Mouse (Mus musculus) limb, embryonic 15.5 days (tissue): ENCODE data around the gene Slc47a1. TPM values are rescaled to one million over a fixed set of nuclear protein-coding genes. Genes with fewer than 3 reads are reported as not detected.
A peak's percentile ranks its signal among the peaks of the same experiment; 100 is the strongest.
"Not testable (repeated sequence)": the region's sequence is repeated elsewhere in the genome, so short reads cannot be mapped to it uniquely, and the experiment has no call there.

ENCODE experiments used
- ATAC-seq: fragments of 200-750 bp; cut with Nextera tagmentation; 2 replicates; pipeline ENCODE4 v1.8.0; 2017; ENCODE audit warnings: low read depth, moderate TSS enrichment; ENCODE audit not compliant: insufficient number of reproducible peaks, low FRiP score, low TSS enrichment
- H3K27ac ChIP-seq: fragments of 300-500 bp; sonication (generic); 2 replicates; pipeline ENCODE4 v1.5.1; 2015; ENCODE audit warnings: moderate library complexity, mild to moderate bottlenecking, inconsistent platforms
- H3K27me3 ChIP-seq: fragments of 300-500 bp; sonication (generic); 2 replicates; pipeline ENCODE4 v1.6.1; 2015; ENCODE audit warnings: inconsistent platforms
- H3K36me3 ChIP-seq: fragments of 300-500 bp; sonication (generic); 2 replicates; pipeline ENCODE4 v1.6.1; 2015; ENCODE audit warnings: inconsistent platforms
- H3K4me1 ChIP-seq: fragments of 300-500 bp; sonication (generic); 2 replicates; pipeline ENCODE4 v1.6.1; 2015; ENCODE audit warnings: inconsistent platforms
- H3K4me2 ChIP-seq: fragments of 300-500 bp; sonication (generic); 2 replicates; pipeline ENCODE4 v1.6.1; 2015; ENCODE audit warnings: mild to moderate bottlenecking, inconsistent platforms
- H3K4me3 ChIP-seq: fragments of 300-500 bp; sonication (generic); 2 replicates; pipeline ENCODE4 v1.5.1; 2015; ENCODE audit warnings: mild to moderate bottlenecking, inconsistent platforms
- H3K9ac ChIP-seq: fragments of 300-500 bp; sonication (generic); 2 replicates; pipeline ENCODE4 v1.6.1; 2015; ENCODE audit warnings: inconsistent platforms
- H3K9me3 ChIP-seq: fragments of 300-500 bp; sonication (generic); 2 replicates; pipeline ENCODE4 v1.6.1; 2016; ENCODE audit warnings: inconsistent platforms
- WGBS: fragments of 180-500 bp; shearing (Covaris S2); methylation state at CpG from one replicate; pipeline ENCODE4 v1.1.7; 2015; 5-methylcytosine and 5-hydroxymethylcytosine counted together
- polyA plus RNA-seq: library from polyadenylated mRNA; unstranded; fragments of >200 nt; fragmentation: Nextera tagmentation; extraction: Ambion mirVana; gene quantifications from 2 replicates; pipeline ENCODE4 v1.2.1, GENCODE M21; 2015

The Slc47a1 gene
- polyA plus RNA-seq, 1 experiment from 2014 or later, result 0.97 TPM

DNA sequence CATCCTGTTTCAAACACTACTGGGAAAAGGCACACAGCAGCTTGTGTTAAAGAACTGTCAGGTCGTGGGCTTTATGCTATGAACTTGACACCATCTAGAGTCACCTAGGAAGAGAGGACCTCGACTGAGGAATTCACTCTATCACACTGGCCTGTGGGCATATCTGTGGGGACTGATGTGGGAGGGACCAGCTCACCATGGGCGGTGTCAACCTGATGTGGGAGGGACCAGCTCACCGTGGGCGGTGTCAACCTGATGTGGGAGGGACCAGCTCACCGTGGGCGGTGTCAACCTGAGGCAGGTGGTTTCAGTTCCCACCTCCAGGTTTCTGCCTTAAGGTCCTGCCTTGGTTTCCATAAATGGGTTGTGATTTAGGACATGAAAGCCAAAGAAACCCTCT is 70.3 kb downstream of the Slc47a1 start:
- Histone ChIP-seq H3K27me3 (no peaks in the 10 kb centered on the region), H3K27ac (no peak overlapping the region), H3K4me3 (no peak overlapping the region), H3K4me2 (no peak overlapping the region), H3K36me3 (no peaks in the 10 kb centered on the region), H3K4me1 (no peaks in the 10 kb centered on the region), H3K9me3 (peaks cover 3% of the 10 kb centered on the region; the same call in 1 of the 2 replicates), H3K9ac (no peak overlapping the region)
- WGBS, result 35% methylated on average over 7 of the region's 7 CpGs
- ATAC-seq, result no peak

DNA sequence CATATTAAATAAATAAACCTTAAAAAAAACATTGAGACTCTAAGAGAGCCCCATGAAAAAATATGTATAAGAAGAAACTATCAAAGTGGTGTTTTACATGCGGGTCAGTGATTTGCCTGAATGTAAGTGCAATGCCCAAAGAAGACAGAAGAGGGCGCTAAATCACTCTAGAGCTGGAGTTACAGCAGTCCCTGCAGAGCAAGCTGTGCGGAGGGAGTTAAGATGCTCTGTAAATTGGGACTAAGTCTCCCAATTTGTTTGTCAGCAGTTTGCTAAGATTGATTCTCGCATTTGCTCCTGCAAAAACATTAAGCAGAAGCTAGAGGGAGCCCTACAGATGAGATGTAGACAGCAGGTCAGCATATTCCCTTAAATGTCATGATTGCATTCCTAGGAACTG is 72.8 kb downstream of the Slc47a1 start:
- H3K4me2 ChIP-seq, result no peak overlapping the region
- peaks cover 7% of the 10 kb centered on the region for H3K4me1 ChIP-seq
- WGBS, result 83% methylated on average over 4 of the region's 4 CpGs
- H3K9me3 ChIP-seq, result peaks cover 3% of the 10 kb centered on the region; the same call in 1 of the 2 replicates
- no peaks in the 10 kb centered on the region for H3K36me3 ChIP-seq
- no peak overlapping the region for H3K27ac ChIP-seq
- ATAC-seq, result no peak
- no peaks in the 10 kb centered on the region for H3K27me3 ChIP-seq
- no peak overlapping the region for H3K4me3 ChIP-seq
- H3K9ac ChIP-seq, result no peak overlapping the region

DNA sequence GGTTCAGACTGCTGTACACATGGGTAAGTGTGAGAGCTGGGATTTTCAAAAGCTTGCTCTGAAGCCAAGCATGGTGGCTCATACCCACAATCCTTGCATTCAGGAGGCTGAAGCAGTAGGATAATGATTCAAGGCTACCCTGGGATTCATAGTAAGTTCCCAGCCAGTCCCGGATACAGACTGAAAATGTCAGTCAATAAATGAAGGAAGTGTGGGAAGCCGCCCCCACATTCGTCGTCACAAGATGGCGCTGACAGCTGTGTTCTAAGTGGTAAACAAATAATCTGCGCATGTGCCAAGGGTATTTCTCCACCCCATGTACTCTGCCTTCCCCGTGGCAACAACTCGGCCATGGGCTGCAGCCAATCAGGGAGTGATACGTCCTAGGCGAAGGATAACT is 73.6 kb downstream of the Slc47a1 start:
- not testable (repeated sequence) for H3K4me2 ChIP-seq, H3K9ac ChIP-seq, H3K4me1 ChIP-seq, H3K9me3 ChIP-seq, H3K27me3 ChIP-seq, H3K36me3 ChIP-seq, ATAC-seq, H3K27ac ChIP-seq, H3K4me3 ChIP-seq
- WGBS, result 96% methylated on average over 6 of the region's 10 CpGs

GRCm38 (mm10) chr11:61300716-61301392 is 77.3 kb downstream of the Slc47a1 start:
- Histone ChIP-seq H3K9ac (no peak overlapping the region), H3K27me3 (no peaks in the 10 kb centered on the region), H3K4me3 (no peak overlapping the region), H3K4me2 (peak overlapping the region; percentile 12; the same call in 1 of the 2 replicates), H3K4me1 (peaks cover 13% of the 10 kb centered on the region), H3K27ac (no peak overlapping the region), H3K36me3 (no peaks in the 10 kb centered on the region), H3K9me3 (peaks cover 3% of the 10 kb centered on the region; the same call in 1 of the 2 replicates)
- no peak for ATAC-seq
- 27% methylated on average over 12 of the region's 16 CpGs for WGBS

- Histone ChIP-seq H3K27me3 (no peaks in the 10 kb centered on the region), H3K4me2 (no peak overlapping the region), H3K9me3 (0 out of 2 replicates have a peak, but pooled peaks cover under 1% of the 10 kb centered on the region), H3K4me3 (no peak overlapping the region), H3K36me3 (no peaks in the 10 kb centered on the region), H3K27ac (no peak overlapping the region), H3K9ac (no peak overlapping the region), H3K4me1 (peaks cover 13% of the 10 kb centered on the region)
- 62% methylated on average over 3 of the region's 3 CpGs for WGBS
- ATAC-seq, result no peak
Observed at GRCm38 (mm10) chr11:61300205-61300604, 77.9 kb downstream of the Slc47a1 start.

DNA sequence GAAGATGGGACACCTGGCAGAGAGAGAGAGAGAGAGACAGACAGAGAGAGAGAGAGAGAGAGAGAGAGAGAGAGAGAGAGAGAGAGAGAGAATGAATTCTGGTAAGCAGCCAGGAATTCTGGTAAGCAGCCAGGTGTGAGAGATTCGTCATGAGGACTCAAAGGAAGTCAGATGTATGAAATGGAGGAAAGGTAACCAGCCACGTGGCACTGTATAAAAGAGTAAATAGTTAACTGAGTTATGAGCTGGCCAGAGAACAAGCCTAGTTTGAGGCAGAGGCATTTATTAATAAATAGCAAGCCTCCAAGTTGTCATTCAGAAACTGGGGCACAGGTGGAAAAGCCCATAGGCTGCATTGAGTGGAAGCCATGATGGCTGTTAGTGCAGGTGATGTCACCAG is 80.2 kb downstream of the Slc47a1 start:
- WGBS, result 41% methylated on average over 2 of the region's 2 CpGs
- no peak for ATAC-seq
- H3K36me3 ChIP-seq, result no peaks in the 10 kb centered on the region
- no peak overlapping the region for H3K4me2 ChIP-seq
- peaks cover 13% of the 10 kb centered on the region for H3K4me1 ChIP-seq
- H3K9ac ChIP-seq, result no peak overlapping the region
- no peak overlapping the region for H3K4me3 ChIP-seq
- no peaks in the 10 kb centered on the region for H3K9me3 ChIP-seq
- no peaks in the 10 kb centered on the region for H3K27me3 ChIP-seq
- no peak overlapping the region for H3K27ac ChIP-seq

DNA sequence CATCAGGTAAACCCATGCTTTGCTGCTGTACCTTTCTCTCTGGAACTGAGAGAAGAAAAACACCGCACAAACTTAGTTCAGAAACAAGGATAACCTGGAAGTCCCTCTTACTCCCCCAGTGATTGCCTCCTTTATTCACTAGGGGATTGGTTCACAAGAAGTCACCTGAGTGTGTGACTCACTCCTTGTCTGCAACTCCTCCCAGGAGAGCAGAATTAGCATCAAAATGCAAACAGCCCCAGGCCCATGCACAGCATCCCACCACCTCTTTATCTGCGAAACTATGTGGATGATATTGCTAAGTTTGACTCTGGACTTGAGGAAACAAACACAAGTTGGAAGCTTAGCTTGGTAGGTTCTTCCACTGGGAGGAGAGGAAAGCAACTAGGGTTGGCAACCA is 80.8 kb downstream of the Slc47a1 start:
- Histone ChIP-seq H3K9me3 (no peaks in the 10 kb centered on the region), H3K27ac (no peak overlapping the region), H3K9ac (no peak overlapping the region), H3K4me2 (no peak overlapping the region), H3K4me1 (peaks cover 13% of the 10 kb centered on the region), H3K4me3 (no peak overlapping the region), H3K27me3 (no peaks in the 10 kb centered on the region), H3K36me3 (no peaks in the 10 kb centered on the region)
- 81% methylated on average over 2 of the region's 2 CpGs for WGBS
- ATAC-seq, result no peak

DNA sequence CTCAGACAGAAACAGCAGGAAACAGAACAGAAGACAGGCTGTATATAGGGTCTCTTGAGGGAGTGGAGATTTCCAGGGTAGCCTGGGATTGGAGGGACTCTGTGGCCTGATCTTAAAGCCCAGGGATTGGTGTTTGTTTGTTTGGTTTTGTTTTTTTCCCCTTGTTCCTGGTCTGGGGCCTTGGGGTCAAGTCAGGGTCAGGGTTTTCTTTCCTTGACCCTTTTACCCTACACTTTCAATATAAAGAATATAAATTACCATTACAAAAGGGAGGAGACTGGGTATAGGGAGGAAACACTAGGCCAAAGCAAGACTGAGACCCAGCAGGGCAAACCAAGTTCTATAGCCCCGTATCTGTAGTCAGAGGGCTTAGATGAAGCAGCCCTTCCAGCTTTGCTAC is 81.6 kb downstream of the Slc47a1 start:
- H3K27ac ChIP-seq, result no peak overlapping the region
- H3K4me2 ChIP-seq, result no peak overlapping the region
- no peaks in the 10 kb centered on the region for H3K27me3 ChIP-seq
- H3K9me3 ChIP-seq, result no peaks in the 10 kb centered on the region
- H3K9ac ChIP-seq, result no peak overlapping the region
- ATAC-seq, result no peak
- peaks cover 13% of the 10 kb centered on the region for H3K4me1 ChIP-seq
- no peaks in the 10 kb centered on the region for H3K36me3 ChIP-seq
- no peak overlapping the region for H3K4me3 ChIP-seq
- 85% methylated on average over 1 of the region's 1 CpGs for WGBS

GRCm38 (mm10) chr11:61295556-61295955 is 82.6 kb downstream of the Slc47a1 start:
- Histone ChIP-seq H3K9me3 (no peaks in the 10 kb centered on the region), H3K4me3 (no peak overlapping the region), H3K4me2 (no peak overlapping the region), H3K36me3 (no peaks in the 10 kb centered on the region), H3K4me1 (peaks cover 7% of the 10 kb centered on the region), H3K27ac (no peak overlapping the region), H3K9ac (no peak overlapping the region), H3K27me3 (no peaks in the 10 kb centered on the region)
- ATAC-seq, result no peak
- 87% methylated on average over 2 of the region's 2 CpGs for WGBS

DNA sequence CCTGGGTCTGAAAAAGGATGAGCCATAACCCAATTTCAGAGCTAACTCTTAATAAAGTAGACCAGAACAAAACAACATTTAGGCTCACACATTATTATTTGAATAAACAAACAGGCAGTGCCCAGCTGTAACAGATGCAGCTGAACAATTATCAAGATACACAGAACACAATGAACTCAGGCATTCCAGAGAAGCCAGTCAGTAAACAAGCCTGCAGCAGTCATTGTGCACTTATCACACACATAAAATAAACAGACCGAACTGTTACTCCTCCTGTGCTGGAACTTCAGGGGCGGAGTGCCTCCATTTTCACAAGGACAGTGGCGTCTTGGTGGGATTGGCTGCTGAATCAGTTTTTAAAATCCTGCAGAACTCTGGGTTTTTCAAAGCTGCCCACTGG is 83.7 kb downstream of the Slc47a1 start:
- 77% methylated on average over 3 of the region's 3 CpGs for WGBS
- Histone ChIP-seq H3K4me2 (no peak overlapping the region), H3K36me3 (no peaks in the 10 kb centered on the region), H3K27me3 (no peaks in the 10 kb centered on the region), H3K4me1 (peaks cover 3% of the 10 kb centered on the region; the same call in 1 of the 2 replicates), H3K9me3 (no peaks in the 10 kb centered on the region), H3K4me3 (no peak overlapping the region), H3K27ac (no peak overlapping the region), H3K9ac (no peak overlapping the region)
- no peak for ATAC-seq
